Mouse (Mus musculus) hindbrain, postnatal 0 days (tissue): Measurements from ENCODE around the gene Sowahb. TPM values are rescaled to one million over a fixed set of nuclear protein-coding genes. Genes with fewer than 3 reads are reported as not detected.

ENCODE experiments used
- ATAC-seq: fragments of 200-750 bp; cut with Nextera tagmentation; 2 replicates; pipeline ENCODE4 v1.8.0; 2017; ENCODE audit warnings: mild to moderate bottlenecking, moderate TSS enrichment, moderate library complexity
- DNase-seq: peaks from one replicate; pipeline ENCODE4 v3.0.0-alpha.2; 2015; ENCODE audit warnings: low spot score
- H3K27ac ChIP-seq: fragments of 300-500 bp; sonication (generic); 2 replicates; pipeline ENCODE4 v1.5.1; 2014; ENCODE audit warnings: mild to moderate bottlenecking
- H3K27me3 ChIP-seq: fragments of 300-500 bp; sonication (generic); 2 replicates; pipeline ENCODE4 v1.6.1; 2014; ENCODE audit warnings: low read length, mixed read lengths; ENCODE audit not compliant: insufficient read depth
- H3K36me3 ChIP-seq: fragments of 300-500 bp; sonication (generic); 2 replicates; pipeline ENCODE4 v1.6.1; 2014; ENCODE audit warnings: low read length, mixed read lengths; ENCODE audit not compliant: insufficient read depth
- H3K4me1 ChIP-seq: fragments of 300-500 bp; sonication (generic); 2 replicates; pipeline ENCODE4 v1.6.1; 2014; ENCODE audit warnings: antibody characterized with exemption, low read length, mixed read lengths; ENCODE audit not compliant: insufficient read depth
- H3K4me2 ChIP-seq: fragments of 300-500 bp; sonication (generic); 2 replicates; pipeline ENCODE4 v1.6.1; 2014; ENCODE audit warnings: low read depth, mild to moderate bottlenecking, low read length, moderate library complexity, mixed read lengths
- H3K4me3 ChIP-seq: fragments of 300-500 bp; sonication (generic); 2 replicates; pipeline ENCODE4 v1.5.1; 2014; ENCODE audit warnings: low read length
- H3K9ac ChIP-seq: fragments of 300-500 bp; sonication (generic); replicated peaks from 2 replicates; pipeline ENCODE4 v1.6.1; 2014; ENCODE audit warnings: mild to moderate bottlenecking, low read length, moderate library complexity, mixed read lengths
- H3K9me3 ChIP-seq: fragments of 300-500 bp; sonication (generic); 2 replicates; pipeline ENCODE4 v1.6.1; 2016; ENCODE audit warnings: low read length, mixed read lengths
- CTCF ChIP-seq: IDR thresholded peaks from 2 replicates; pipeline ENCODE4 v1.5.1; 2016; ENCODE audit warnings: antibody characterized with exemption, control low read depth, low read depth
- WGBS: fragments of 180-500 bp; shearing (Covaris S2); extraction: QIAGEN DNeasy Blood & Tissue Kit; methylation state at CpG from one replicate; pipeline ENCODE4 v1.1.7; 2014; 5-methylcytosine and 5-hydroxymethylcytosine counted together
- polyA plus RNA-seq: library from polyadenylated mRNA; unstranded; fragments of >200 nt; fragmentation: Nextera tagmentation; extraction: Ambion mirVana; gene quantifications from 2 replicates; pipeline ENCODE4 v1.2.1, GENCODE M21; 2015
- total RNA-seq: library from RNA; depleted of rRNA; stranded (reverse); fragments of >200 nt; gene quantifications from 2 replicates; pipeline ENCODE4 v1.2.3, GENCODE M21; 2014

Gene Sowahb
- total and polyA plus RNA-seq, 2 experiments from 2014 or later, result 0.08 to 0.10 TPM

- DNase-seq, result no peak
- no peaks in the 10 kb centered on the region for H3K9me3 ChIP-seq
- H3K36me3 ChIP-seq, result no peaks in the 10 kb centered on the region
- H3K4me3 ChIP-seq, result peak overlapping the region; percentile 53
- ATAC-seq, result 0 out of 2 replicates have a peak, but pooled peaks have one; percentile 21
- H3K9ac ChIP-seq, result no peak overlapping the region
- H3K4me1 ChIP-seq, result peaks cover 11% of the 10 kb centered on the region; the same call in 1 of the 2 replicates
- H3K27ac ChIP-seq, result no peak overlapping the region
- peak overlapping the region; percentile 94 for H3K4me2 ChIP-seq
- peaks cover 30% of the 10 kb centered on the region for H3K27me3 ChIP-seq
- TF ChIP-seq CTCF, result no peak
- 4% methylated on average over 63 of the region's 69 CpGs for WGBS
These were observed 886 bp downstream of the Sowahb start for GRCm38 (mm10) chr5:93043688-93044583.

DNA sequence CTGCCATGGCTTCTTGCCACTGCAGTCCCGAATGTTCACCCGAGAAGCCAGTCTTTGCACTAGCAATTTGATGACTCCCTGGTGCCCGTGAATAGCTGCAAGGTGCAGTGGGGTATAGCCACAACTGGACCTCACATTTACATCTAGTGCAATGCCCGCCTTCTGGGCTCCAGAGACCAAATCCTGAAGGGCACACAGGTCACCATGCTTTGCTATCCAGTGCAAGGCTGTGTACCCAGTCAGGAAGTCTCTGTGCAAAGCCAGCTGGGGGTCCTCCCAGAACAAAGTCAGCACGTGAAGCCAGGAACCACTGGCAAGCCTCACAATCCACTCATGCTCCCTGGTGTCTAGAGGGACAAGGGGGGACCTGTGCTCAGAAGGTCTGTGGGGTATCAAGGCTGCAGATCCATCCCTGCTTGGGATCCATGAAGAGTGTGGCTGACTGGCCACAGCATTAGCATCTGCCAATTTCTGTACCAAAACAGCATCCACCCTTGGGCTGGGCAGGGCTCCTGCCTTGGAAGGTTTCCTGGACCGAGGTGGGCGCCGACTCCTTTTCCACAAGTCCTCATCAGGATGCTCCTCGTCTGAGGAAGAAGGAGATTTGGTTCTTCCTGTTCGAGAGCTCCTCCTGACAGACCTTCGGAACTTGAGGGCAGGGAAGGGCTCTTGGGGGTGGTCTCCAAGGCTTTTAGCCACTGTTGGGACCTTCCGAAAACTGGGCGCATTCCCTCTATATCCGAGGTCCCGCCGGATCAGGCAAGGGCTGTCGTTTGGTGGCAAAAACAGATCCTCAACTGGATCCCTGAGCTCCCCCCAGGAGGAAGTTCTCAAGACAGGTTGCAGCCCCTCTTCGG is 1.8 kb downstream of the Sowahb start:
- 0 out of 2 replicates have a peak overlapping the region, but pooled peaks have one; percentile 53 for H3K4me3 ChIP-seq
- peaks cover 30% of the 10 kb centered on the region for H3K27me3 ChIP-seq
- no peak overlapping the region for H3K9ac ChIP-seq
- ATAC-seq (no peak), DNase-seq (no peak)
- no peak overlapping the region for H3K4me2 ChIP-seq
- H3K36me3 ChIP-seq, result no peaks in the 10 kb centered on the region
- TF ChIP-seq CTCF, result no peak
- no peaks in the 10 kb centered on the region for H3K9me3 ChIP-seq
- peaks cover 11% of the 10 kb centered on the region; the same call in 1 of the 2 replicates for H3K4me1 ChIP-seq
- WGBS, result 41% methylated on average over 18 of the region's 18 CpGs
- no peak overlapping the region for H3K27ac ChIP-seq

GRCm38 (mm10) chr5:93042031-93042430 is 2.8 kb downstream of the Sowahb start:
- Histone ChIP-seq H3K36me3 (no peaks in the 10 kb centered on the region), H3K27me3 (peaks cover 30% of the 10 kb centered on the region), H3K9ac (no peak overlapping the region), H3K9me3 (no peaks in the 10 kb centered on the region), H3K4me1 (peaks cover 11% of the 10 kb centered on the region; the same call in 1 of the 2 replicates), H3K4me3 (no peak overlapping the region), H3K27ac (no peak overlapping the region), H3K4me2 (no peak overlapping the region)
- TF ChIP-seq CTCF, result no peak
- 60% methylated on average over 4 of the region's 4 CpGs for WGBS
- DNase-seq (no peak), ATAC-seq (no peak)

DNA sequence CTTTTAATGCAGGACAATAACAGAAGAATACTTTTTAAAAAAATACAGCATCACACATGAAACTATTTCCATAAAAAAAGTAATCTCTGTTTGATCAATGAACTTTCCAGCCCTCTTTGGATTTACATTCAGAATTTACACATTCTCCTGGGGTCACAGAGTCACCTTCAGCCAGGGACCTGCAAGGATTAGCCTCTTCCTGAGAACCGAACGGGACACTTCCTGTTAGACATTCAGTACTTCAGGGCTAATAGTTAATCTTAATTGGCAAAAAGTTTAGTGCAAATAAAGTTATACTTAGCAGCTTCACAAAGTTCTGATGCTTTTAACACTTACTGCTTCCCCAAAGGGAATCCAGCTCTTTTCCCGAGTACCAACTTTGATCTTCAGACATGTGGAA is 3.5 kb downstream of the Sowahb start:
- Histone ChIP-seq H3K36me3 (no peaks in the 10 kb centered on the region), H3K27ac (no peak overlapping the region), H3K9ac (no peak overlapping the region), H3K4me2 (no peak overlapping the region), H3K4me3 (no peak overlapping the region), H3K27me3 (peaks cover 30% of the 10 kb centered on the region), H3K4me1 (peaks cover 11% of the 10 kb centered on the region; the same call in 1 of the 2 replicates), H3K9me3 (no peaks in the 10 kb centered on the region)
- 69% methylated on average over 3 of the region's 3 CpGs for WGBS
- no peak for TF ChIP-seq CTCF
- ATAC-seq, result no peak
- DNase-seq, result no peak

DNA sequence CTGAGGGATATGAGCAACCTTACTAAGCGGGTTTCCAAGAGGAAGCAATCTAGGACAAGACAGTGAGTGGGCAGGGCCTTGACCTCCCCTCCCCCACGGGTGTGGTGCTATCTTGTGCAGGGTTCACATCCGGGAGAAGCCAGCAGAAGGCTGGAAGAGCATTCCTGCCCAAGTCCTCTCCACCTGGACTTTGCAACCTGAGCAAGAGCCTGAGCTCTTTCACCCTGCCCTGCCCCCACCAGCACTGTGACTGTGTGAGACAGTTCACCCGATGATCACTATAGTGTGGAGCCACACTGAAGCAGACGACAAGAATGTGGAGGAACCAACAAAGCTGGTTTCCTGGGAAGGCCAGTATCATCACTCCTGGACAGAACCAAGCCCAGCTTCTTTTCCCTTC is 4.7 kb downstream of the Sowahb start:
- DNase-seq, result no peak
- 70% methylated on average over 5 of the region's 5 CpGs for WGBS
- Histone ChIP-seq H3K9me3 (no peaks in the 10 kb centered on the region), H3K27me3 (peaks cover 27% of the 10 kb centered on the region), H3K9ac (no peak overlapping the region), H3K4me3 (no peak overlapping the region), H3K4me1 (peaks cover 7% of the 10 kb centered on the region; the same call in 1 of the 2 replicates), H3K36me3 (no peaks in the 10 kb centered on the region), H3K27ac (no peak overlapping the region), H3K4me2 (no peak overlapping the region)
- TF ChIP-seq CTCF, result no peak
- ATAC-seq, result no peak

DNA sequence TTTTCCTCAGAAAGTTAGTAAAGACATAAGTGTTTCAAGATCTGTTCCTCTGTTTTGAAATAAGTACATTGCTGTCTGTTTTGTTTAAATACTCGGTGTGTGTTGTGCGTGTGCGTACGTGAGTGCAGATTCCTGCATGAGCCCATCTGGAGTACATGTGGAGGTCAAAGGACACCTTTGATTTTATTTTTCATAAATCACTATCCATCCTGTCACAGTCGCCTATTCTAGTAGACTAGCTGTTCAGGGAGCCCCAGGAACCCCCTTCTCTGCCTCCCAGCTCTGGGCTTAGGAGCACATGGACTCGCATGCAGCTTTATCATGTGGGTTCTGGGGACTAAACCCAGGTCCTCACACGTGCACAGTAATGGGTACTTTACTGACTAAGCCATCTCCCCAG is 8.6 kb downstream of the Sowahb start:
- Histone ChIP-seq H3K4me1 (no peaks in the 10 kb centered on the region), H3K9me3 (no peaks in the 10 kb centered on the region), H3K36me3 (no peaks in the 10 kb centered on the region), H3K4me2 (no peak overlapping the region), H3K27ac (no peak overlapping the region), H3K4me3 (no peak overlapping the region), H3K9ac (no peak overlapping the region), H3K27me3 (0 out of 2 replicates have a peak, but pooled peaks cover 1% of the 10 kb centered on the region)
- DNase-seq, result no peak
- no peak for ATAC-seq
- 73% methylated on average over 7 of the region's 7 CpGs for WGBS
- no peak for TF ChIP-seq CTCF
